Mouse (Mus musculus): ENCODE measurements at regions not wholly inside any gene's neighbourhood (a gene's known extent, or its start where the extent isn't known, plus 50 kb on each side); places are given as distances from the start of the nearest gene placed in this dataset.

GRCm38 (mm10) chr2:28335141-28335789 lies 111.3 kb upstream of the Ppp1r26 start:
- no peaks in the 10 kb centered on the region for H3K79me2 ChIP-seq (ENCODE audit: control insufficient read depth, insufficient read depth)

GRCm38 (mm10) chr2:28335810-28336209 lies 110.8 kb upstream of the Ppp1r26 start:
- H3ac ChIP-seq (ENCODE audit: control insufficient read depth, insufficient read length, low read depth): no peak overlapping the region
- no peak overlapping the region for H3K4me3 ChIP-seq (ENCODE audit: insufficient read depth, poor library complexity, severe bottlenecking)
- no peaks in the 10 kb centered on the region for H3K79me3 ChIP-seq (ENCODE audit: low read depth)
- no peaks in the 10 kb centered on the region for H3K79me2 ChIP-seq (ENCODE audit: control insufficient read depth, insufficient read depth)
- TF ChIP-seq FOSL1 (IDR thresholded peaks at IDR 0.05; ENCODE audit: insufficient read depth, low read length, poor library complexity, severe bottlenecking): no peak
- no peak for TF ChIP-seq CTCF (IDR thresholded peaks at IDR 0.05; ENCODE audit: control insufficient read depth, insufficient read depth, insufficient read length)
- no peak for TF ChIP-seq CEBPB (IDR thresholded peaks at IDR 0.05; ENCODE audit: low read depth)
- TF ChIP-seq MYOG (IDR thresholded peaks at IDR 0.05; ENCODE audit: control insufficient read depth, extremely low read depth, insufficient read length): no peak
- TF ChIP-seq USF1 (IDR thresholded peaks at IDR 0.05; ENCODE audit: low read depth): no peak
- no peak for TF ChIP-seq MYOD1 (IDR thresholded peaks at IDR 0.05; ENCODE audit: control insufficient read depth, insufficient read length, low read depth)
- TF ChIP-seq MAX (IDR thresholded peaks at IDR 0.05): no peak
- no peaks in the 10 kb centered on the region for H3K36me3 ChIP-seq (ENCODE audit: control insufficient read depth, insufficient read depth)
- peaks cover 59% of the 10 kb centered on the region for H3K27me3 ChIP-seq (ENCODE audit: control insufficient read depth, insufficient read depth, insufficient read length)

More at GRCm38 (mm10) chr2:28335141-28335789, 111.3 kb upstream of the Ppp1r26 start:
- Histone ChIP-seq H3K27me3 (ENCODE audit: control insufficient read depth, insufficient read depth, insufficient read length) (peaks cover 61% of the 10 kb centered on the region), H3K4me3 (ENCODE audit: insufficient read depth, poor library complexity, severe bottlenecking) (no peak overlapping the region), H3K79me3 (ENCODE audit: low read depth) (no peaks in the 10 kb centered on the region), H3K36me3 (ENCODE audit: control insufficient read depth, insufficient read depth) (no peaks in the 10 kb centered on the region), H3ac (ENCODE audit: control insufficient read depth, insufficient read length, low read depth) (no peak overlapping the region)
- TF ChIP-seq USF1 (IDR thresholded peaks at IDR 0.05; ENCODE audit: low read depth) (no peak), CTCF (IDR thresholded peaks at IDR 0.05; ENCODE audit: control insufficient read depth, insufficient read depth, insufficient read length) (no peak), MYOD1 (IDR thresholded peaks at IDR 0.05; ENCODE audit: control insufficient read depth, insufficient read length, low read depth) (no peak), MAX (IDR thresholded peaks at IDR 0.05) (no peak), CEBPB (IDR thresholded peaks at IDR 0.05; ENCODE audit: low read depth) (no peak), MYOG (IDR thresholded peaks at IDR 0.05; ENCODE audit: control insufficient read depth, extremely low read depth, insufficient read length) (no peak), FOSL1 (IDR thresholded peaks at IDR 0.05; ENCODE audit: insufficient read depth, low read length, poor library complexity, severe bottlenecking) (no peak)

- Histone ChIP-seq H3K4me3 (ENCODE audit: insufficient read depth, poor library complexity, severe bottlenecking) (no peak overlapping the region), H3K79me3 (ENCODE audit: low read depth) (no peaks in the 10 kb centered on the region), H3ac (ENCODE audit: control insufficient read depth, insufficient read length, low read depth) (no peak overlapping the region), H3K79me2 (ENCODE audit: control insufficient read depth, insufficient read depth) (no peaks in the 10 kb centered on the region), H3K36me3 (ENCODE audit: control insufficient read depth, insufficient read depth) (no peaks in the 10 kb centered on the region), H3K27me3 (ENCODE audit: control insufficient read depth, insufficient read depth, insufficient read length) (peaks cover 55% of the 10 kb centered on the region)
- TF ChIP-seq CTCF (IDR thresholded peaks at IDR 0.05; ENCODE audit: control insufficient read depth, insufficient read depth, insufficient read length) (no peak), MYOD1 (IDR thresholded peaks at IDR 0.05; ENCODE audit: control insufficient read depth, insufficient read length, low read depth) (no peak), CEBPB (IDR thresholded peaks at IDR 0.05; ENCODE audit: low read depth) (no peak), MYOG (IDR thresholded peaks at IDR 0.05; ENCODE audit: control insufficient read depth, extremely low read depth, insufficient read length) (no peak), FOSL1 (IDR thresholded peaks at IDR 0.05; ENCODE audit: insufficient read depth, low read length, poor library complexity, severe bottlenecking) (no peak), USF1 (IDR thresholded peaks at IDR 0.05; ENCODE audit: low read depth) (no peak), MAX (IDR thresholded peaks at IDR 0.05) (no peak)
These were observed 110.0 kb upstream of the Ppp1r26 start for GRCm38 (mm10) chr2:28336349-28337309.

GRCm38 (mm10) chr2:28337561-28337960 lies 109.0 kb upstream of the Ppp1r26 start:
- no peaks in the 10 kb centered on the region for H3K36me3 ChIP-seq (ENCODE audit: control insufficient read depth, insufficient read depth)
- no peaks in the 10 kb centered on the region for H3K79me2 ChIP-seq (ENCODE audit: control insufficient read depth, insufficient read depth)
- H3ac ChIP-seq (ENCODE audit: control insufficient read depth, insufficient read length, low read depth): no peak overlapping the region
- TF ChIP-seq MYOG (IDR thresholded peaks at IDR 0.05; ENCODE audit: control insufficient read depth, extremely low read depth, insufficient read length): no peak
- no peak for TF ChIP-seq CEBPB (IDR thresholded peaks at IDR 0.05; ENCODE audit: low read depth)
- TF ChIP-seq CTCF (IDR thresholded peaks at IDR 0.05; ENCODE audit: control insufficient read depth, insufficient read depth, insufficient read length): no peak
- TF ChIP-seq FOSL1 (IDR thresholded peaks at IDR 0.05; ENCODE audit: insufficient read depth, low read length, poor library complexity, severe bottlenecking): no peak
- H3K4me3 ChIP-seq (ENCODE audit: insufficient read depth, poor library complexity, severe bottlenecking): no peak overlapping the region
- no peaks in the 10 kb centered on the region for H3K79me3 ChIP-seq (ENCODE audit: low read depth)
- H3K27me3 ChIP-seq (ENCODE audit: control insufficient read depth, insufficient read depth, insufficient read length): peaks cover 50% of the 10 kb centered on the region

GRCm38 (mm10) chr2:28341304-28341703 lies 105.3 kb upstream of the Ppp1r26 start:
- Histone ChIP-seq H3K27me3 (ENCODE audit: control insufficient read depth, insufficient read depth, insufficient read length) (peaks cover 46% of the 10 kb centered on the region), H3ac (ENCODE audit: control insufficient read depth, insufficient read length, low read depth) (no peak overlapping the region), H3K79me3 (ENCODE audit: low read depth) (no peaks in the 10 kb centered on the region), H3K36me3 (ENCODE audit: control insufficient read depth, insufficient read depth) (no peaks in the 10 kb centered on the region), H3K79me2 (ENCODE audit: control insufficient read depth, insufficient read depth) (no peaks in the 10 kb centered on the region), H3K4me3 (ENCODE audit: insufficient read depth, poor library complexity, severe bottlenecking) (no peak overlapping the region)
- no peak for TF ChIP-seq CEBPB (IDR thresholded peaks at IDR 0.05; ENCODE audit: low read depth)
- TF ChIP-seq CTCF (IDR thresholded peaks at IDR 0.05; ENCODE audit: control insufficient read depth, insufficient read depth, insufficient read length): no peak
